Mouse (Mus musculus) activated CD4-positive, CD25-positive, alpha-beta regulatory T cell (primary cell): Measurements from ENCODE around the gene Ankrd9. TPM values are rescaled to one million over a fixed set of nuclear protein-coding genes. Genes with fewer than 3 reads are reported as not detected.

Source experiments
- polyA plus RNA-seq, 2 experiments: library from polyadenylated mRNA; unstranded; fragments of 100-300 nt; shearing (Covaris generic); gene quantifications; one replicate each; pipeline ENCODE4 v1.2.1; 2017

Gene Ankrd9
- 1 to 10 TPM; 2.5 to 7.4 TPM for polyA plus RNA-seq

GRCm38 (mm10) chr12:110978607-110979406 is at the start of gene Ankrd9:
Ankrd9 (minus strand) TSS chr12:110979040.

Other genes with a start within 250 kb of the Ankrd9 start
- gene Wdr20, start 241.1 kb downstream of the Ankrd9 start, polyA plus RNA-seq = 10 to 100 TPM; 61.2 to 67.3 TPM
- under 1 TPM in 1 of 2 experiments, not detected in 1; 0.26 TPM for gene Mok, start 138.1 kb downstream of the Ankrd9 start, polyA plus RNA-seq
- gene Zfp839, start 128.8 kb downstream of the Ankrd9 start, polyA plus RNA-seq = 1 to 10 TPM; 2.3 to 4.5 TPM
- gene Cinp, start 89.9 kb downstream of the Ankrd9 start, polyA plus RNA-seq = 10 to 100 TPM; 31.8 to 41.4 TPM
- gene Tecpr2, start 89.8 kb downstream of the Ankrd9 start, polyA plus RNA-seq = 1 to 10 TPM; 1.3 to 1.8 TPM
- 10 to 100 TPM; 33.1 to 39.2 TPM for gene Rcor1, start 60.3 kb upstream of the Ankrd9 start, polyA plus RNA-seq
- 10 to 100 TPM; 25.0 to 31.3 TPM for gene Traf3, start 187.3 kb upstream of the Ankrd9 start, polyA plus RNA-seq
- gene 4930595D18Rik, start 205.5 kb upstream of the Ankrd9 start, polyA plus RNA-seq = under 1 TPM; 0.60 to 0.86 TPM